Mouse (Mus musculus) heart, adult 2 months (tissue): ENCODE data around the gene Krt20. TPM values are rescaled to one million over a fixed set of nuclear protein-coding genes. Genes with fewer than 3 reads are reported as not detected.

Source experiments
- DNase-seq, 2 experiments: peaks; one replicate each; pipeline ENCODE4 v3.0.0; 2021
- H3K27ac ChIP-seq: fragments of 200-600 bp; 2 replicates; pipeline ENCODE4 v1.8.1; 2022
- H3K27me3 ChIP-seq: fragments of 200-500 bp; 2 replicates; pipeline ENCODE4 v1.6.1; 2012; ENCODE audit warnings: mild to moderate bottlenecking, low read length, inconsistent platforms, mixed read lengths; ENCODE audit not compliant: control insufficient read depth, insufficient read depth
- H3K36me3 ChIP-seq: fragments of 200-500 bp; 2 replicates; pipeline ENCODE4 v1.6.1; 2012; ENCODE audit warnings: low read length, inconsistent platforms; ENCODE audit not compliant: control insufficient read depth, insufficient read depth
- H3K4me1 ChIP-seq: fragments of 200-500 bp; 2 replicates; pipeline ENCODE4 v1.6.1; 2011; ENCODE audit warnings: low read length; ENCODE audit not compliant: control insufficient read depth, insufficient read depth
- H3K4me3 ChIP-seq: fragments of 200-600 bp; 2 replicates; pipeline ENCODE4 v1.8.1; 2022
- H3K79me2 ChIP-seq: fragments of 200-500 bp; replicated peaks from 2 replicates; pipeline ENCODE4 v1.6.1; 2012; ENCODE audit warnings: mild to moderate bottlenecking, inconsistent platforms, low read length, moderate library complexity, mixed read lengths; ENCODE audit not compliant: control insufficient read depth, insufficient read depth
- H3K9ac ChIP-seq: fragments of 200-500 bp; 2 replicates; pipeline ENCODE4 v1.6.1; 2012; ENCODE audit warnings: low read depth, mild to moderate bottlenecking, control low read depth, inconsistent platforms, low read length, mixed read lengths
- CTCF ChIP-seq: fragments of 200-600 bp; IDR thresholded peaks from 2 replicates; pipeline ENCODE4 v1.8.1; 2022; ENCODE audit warnings: antibody characterized with exemption, mild to moderate bottlenecking, moderate library complexity
- EP300 ChIP-seq: fragments of 200-500 bp; IDR thresholded peaks from 2 replicates; pipeline ENCODE4 v1.6.1; 2011; ENCODE audit warnings: low read depth, low read length, control low read depth; ENCODE audit not compliant: insufficient read depth
- POLR2A ChIP-seq: fragments of 200-500 bp; IDR thresholded peaks from 2 replicates; pipeline ENCODE4 v1.6.1; 2011; ENCODE audit warnings: mild to moderate bottlenecking, low read depth, low read length, control low read depth; ENCODE audit not compliant: insufficient read depth
- WGBS: fragments of 180-500 bp; shearing (Covaris S2); methylation state at CpG from one replicate; pipeline ENCODE4 v1.1.7; 2018; 5-methylcytosine and 5-hydroxymethylcytosine counted together
- intact Hi-C: fragments of 180-260 bp; cut with DNase I; formaldehyde crosslinking; loops from one replicate; pipeline ENCODE4 v1.15.1; 2025
- polyA plus RNA-seq: library from polyadenylated mRNA; depleted of rRNA; stranded (reverse); fragments of >200 nt; gene quantifications from 2 replicates; pipeline ENCODE4 v1.2.3, GENCODE M21; 2012
- total RNA-seq, 2 experiments: library from RNA; stranded (reverse); gene quantifications; 2 replicates each; pipeline ENCODE4 v1.2.3; 2021

Krt20 gene
- total and polyA plus RNA-seq, 3 experiments: 0.06 TPM; not detected in 2

DNA sequence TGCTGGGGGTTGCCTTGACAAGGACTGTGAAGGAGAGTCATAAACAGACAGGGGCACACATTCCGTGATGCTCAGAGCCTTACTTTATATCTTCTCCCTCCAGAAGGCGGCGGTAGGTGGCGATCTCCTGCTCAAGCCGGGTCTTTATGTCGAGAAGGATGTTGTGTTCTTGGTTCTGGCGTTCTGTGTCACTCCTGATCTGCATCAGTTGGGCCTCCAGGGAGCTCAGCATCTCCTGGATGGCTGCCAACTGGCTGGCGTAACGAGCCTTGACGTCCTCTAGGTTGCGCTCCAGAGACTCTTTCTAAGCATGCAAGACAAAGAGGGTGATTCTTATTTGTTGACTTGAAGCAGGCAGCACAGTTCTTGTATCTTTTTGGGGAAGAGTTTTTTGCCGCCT is 7.3 kb downstream of the Krt20 start:
- H3K79me2 ChIP-seq: no peaks in the 10 kb centered on the region
- no peaks in the 10 kb centered on the region for H3K4me1 ChIP-seq
- H3K36me3 ChIP-seq: no peaks in the 10 kb centered on the region
- intact Hi-C loops: no loop called here
- no peak overlapping the region for H3K4me3 ChIP-seq
- WGBS: 36% methylated on average over 12 of the region's 12 CpGs
- DNase-seq: no peak
- no peak for TF ChIP-seq POLR2A
- no peak for TF ChIP-seq EP300
- TF ChIP-seq CTCF: no peak
- no peak overlapping the region for H3K27ac ChIP-seq
- no peaks in the 10 kb centered on the region for H3K27me3 ChIP-seq
- H3K9ac ChIP-seq: no peak overlapping the region

DNA sequence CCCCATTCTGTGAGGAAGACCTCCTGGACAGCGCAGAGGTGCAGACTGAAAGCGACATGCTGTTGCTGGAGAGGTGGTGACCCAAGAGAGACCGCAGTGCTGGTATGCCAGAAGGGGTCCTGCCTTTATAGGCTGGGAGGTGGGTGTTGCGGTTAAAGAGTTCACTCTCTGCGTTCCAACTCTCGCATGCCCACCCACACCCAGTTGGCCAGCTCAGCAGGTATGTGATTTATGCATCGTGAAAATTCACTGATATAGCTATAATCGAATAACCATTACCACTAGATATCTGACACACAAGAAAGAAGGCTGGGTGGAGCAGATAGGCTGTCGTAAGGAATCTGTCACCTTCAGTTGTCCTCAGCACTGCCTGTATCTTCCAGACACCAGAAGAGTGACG is 15.8 kb downstream of the Krt20 start, which contains the start of gene Krt12:
Krt12 (minus strand) TSS at position 101 of the 400 bp plus-strand sequence.
- H3K27ac ChIP-seq: no peak within 1 kb of the TSS
- H3K9ac ChIP-seq: no peak within 1 kb of the TSS
- 0 out of 2 replicates have a peak, but pooled peaks cover 2% of the 10 kb centered on the region for H3K27me3 ChIP-seq
- intact Hi-C loops: no loop called here
- no peaks in the 10 kb centered on the region for H3K4me1 ChIP-seq
- H3K4me3 ChIP-seq: no peak within 1 kb of the TSS
- H3K36me3 ChIP-seq: no peaks in the 10 kb centered on the region
- 73% methylated on average over 10 of the region's 10 CpGs for WGBS
- TF ChIP-seq CTCF: no peak
- TF ChIP-seq POLR2A: no peak
- no peak for TF ChIP-seq EP300
- DNase-seq: no peak
- no peaks in the 10 kb centered on the region for H3K79me2 ChIP-seq

DNA sequence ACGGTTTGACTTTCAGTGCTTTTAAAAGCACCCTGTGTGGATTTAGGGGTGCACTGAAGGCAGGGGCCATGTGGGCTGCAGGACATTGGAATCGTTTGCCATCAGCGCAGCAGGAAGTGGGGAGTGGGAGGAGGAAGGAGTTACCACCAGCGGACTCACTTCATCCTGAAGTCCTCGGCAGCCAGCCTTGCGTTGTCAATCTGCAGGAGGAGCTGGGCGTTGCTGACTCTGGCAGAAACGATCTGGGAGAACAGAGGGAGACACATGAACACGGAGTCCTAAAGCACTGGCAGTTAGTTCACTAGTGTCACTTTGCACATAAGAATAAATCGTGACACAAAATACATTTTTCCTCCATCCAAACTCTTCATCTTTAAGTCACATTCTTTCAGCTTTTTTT is 17.4 kb downstream of the Krt20 start:
- Histone ChIP-seq H3K4me3 (no peak overlapping the region), H3K79me2 (no peaks in the 10 kb centered on the region), H3K27ac (no peak overlapping the region), H3K9ac (no peak overlapping the region), H3K27me3 (0 out of 2 replicates have a peak, but pooled peaks cover 2% of the 10 kb centered on the region), H3K4me1 (no peaks in the 10 kb centered on the region), H3K36me3 (no peaks in the 10 kb centered on the region)
- intact Hi-C loops: no loop called here
- DNase-seq: no peak
- 22% methylated on average over 10 of the region's 10 CpGs for WGBS
- TF ChIP-seq POLR2A (no peak), CTCF (no peak), EP300 (no peak)

DNA sequence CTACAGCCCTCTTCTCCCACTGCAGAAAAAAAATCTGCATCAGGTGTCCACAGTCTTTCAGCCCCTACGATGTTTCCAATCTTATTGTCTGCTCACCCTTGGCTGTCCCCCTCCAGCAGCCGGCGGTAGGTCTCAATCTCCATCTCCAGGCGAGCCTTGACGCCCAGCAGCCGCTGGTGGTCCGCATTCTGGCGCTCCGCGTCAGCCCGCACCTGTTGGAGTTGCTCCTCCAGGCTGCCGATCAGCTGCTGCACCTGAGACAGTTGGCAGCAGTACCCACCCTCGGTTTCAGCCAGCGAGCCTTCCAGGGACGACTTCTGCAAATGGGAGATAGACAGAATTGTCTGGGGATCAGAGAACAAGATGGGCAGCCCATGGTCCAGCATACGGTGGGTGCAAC is 20.1 kb downstream of the Krt20 start:
- H3K27ac ChIP-seq: no peak overlapping the region
- no peak for DNase-seq
- H3K36me3 ChIP-seq: no peaks in the 10 kb centered on the region
- no peaks in the 10 kb centered on the region for H3K4me1 ChIP-seq
- no peaks in the 10 kb centered on the region for H3K79me2 ChIP-seq
- H3K9ac ChIP-seq: no peak overlapping the region
- 63% methylated on average over 16 of the region's 16 CpGs for WGBS
- no peak for TF ChIP-seq CTCF
- TF ChIP-seq EP300: no peak
- TF ChIP-seq POLR2A: no peak
- 0 out of 2 replicates have a peak, but pooled peaks cover 2% of the 10 kb centered on the region for H3K27me3 ChIP-seq
- no peak overlapping the region for H3K4me3 ChIP-seq
- intact Hi-C loops: no loop called here

DNA sequence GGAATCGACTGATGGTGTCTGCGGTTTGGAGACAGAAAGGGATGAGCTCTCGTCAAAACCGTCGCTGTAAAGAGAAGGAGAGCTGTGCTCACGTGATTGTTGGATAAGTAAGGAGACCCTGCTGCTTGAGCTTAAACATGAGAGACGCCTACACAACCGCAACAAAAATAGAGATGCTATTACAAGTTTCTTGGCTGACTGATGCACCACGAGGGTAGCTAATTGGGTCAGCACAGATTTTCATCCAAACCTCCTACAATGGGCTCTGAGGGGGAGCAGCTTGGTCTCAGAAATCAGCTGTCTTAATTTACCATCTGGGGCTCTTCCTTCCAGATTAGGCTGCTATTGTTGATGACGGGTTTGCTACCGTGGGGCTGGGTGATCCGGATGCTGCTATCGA is 21.0 kb downstream of the Krt20 start:
- H3K4me1 ChIP-seq: no peaks in the 10 kb centered on the region
- no peak for DNase-seq
- no peak overlapping the region for H3K9ac ChIP-seq
- 72% methylated on average over 13 of the region's 13 CpGs for WGBS
- H3K79me2 ChIP-seq: no peaks in the 10 kb centered on the region
- H3K27ac ChIP-seq: no peak overlapping the region
- no peak for TF ChIP-seq POLR2A
- TF ChIP-seq CTCF: no peak
- no peak for TF ChIP-seq EP300
- H3K4me3 ChIP-seq: no peak overlapping the region
- no peaks in the 10 kb centered on the region for H3K27me3 ChIP-seq
- no peaks in the 10 kb centered on the region for H3K36me3 ChIP-seq
- intact Hi-C loops: no loop called here

DNA sequence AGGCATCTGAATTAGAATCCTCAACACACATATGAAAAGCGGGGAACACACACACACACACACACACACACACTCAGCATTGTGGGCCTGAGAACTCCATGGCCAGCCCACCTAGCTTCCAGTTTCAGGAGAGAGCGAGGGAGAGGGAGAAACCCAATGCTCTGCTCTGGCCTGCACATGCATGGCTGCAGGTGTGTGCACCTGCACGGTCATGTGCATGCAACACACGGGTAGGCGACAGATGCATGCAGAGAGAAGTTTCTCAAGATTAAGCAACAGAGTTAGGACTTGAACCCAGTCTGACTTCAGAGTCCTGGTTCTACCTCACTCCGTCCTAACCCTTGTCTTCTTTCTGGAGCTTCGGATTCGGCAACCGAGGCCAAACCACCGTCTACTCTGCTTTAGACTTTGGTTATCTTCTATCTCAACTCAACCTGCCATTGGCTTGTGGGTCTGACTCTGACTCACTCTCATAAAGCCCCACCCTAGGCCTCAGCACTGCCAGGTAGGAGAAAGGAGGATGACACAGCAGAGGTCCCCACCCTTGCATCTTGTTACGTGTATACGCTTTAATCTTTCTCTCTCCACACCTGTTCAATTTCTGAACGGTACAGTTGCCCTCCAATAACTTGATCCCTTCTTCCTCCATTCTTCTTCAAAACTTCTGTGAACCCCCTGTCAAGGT is 23.3 kb downstream of the Krt20 start:
- Histone ChIP-seq H3K9ac (no peak overlapping the region), H3K4me1 (no peaks in the 10 kb centered on the region), H3K27ac (no peak overlapping the region), H3K36me3 (no peaks in the 10 kb centered on the region), H3K79me2 (no peaks in the 10 kb centered on the region), H3K27me3 (no peaks in the 10 kb centered on the region), H3K4me3 (no peak overlapping the region)
- 87% methylated on average over 13 of the region's 13 CpGs for WGBS
- TF ChIP-seq CTCF: no peak
- TF ChIP-seq POLR2A: no peak
- TF ChIP-seq EP300: no peak
- DNase-seq: no peak
- intact Hi-C loops: no loop called here
